Mouse (Mus musculus): Measurements from ENCODE around the gene Olfr620. TPM values are rescaled to one million over a fixed set of nuclear protein-coding genes. Genes with fewer than 3 reads are reported as not detected.

Gene Olfr620
- total and polyA plus RNA-seq, 3 experiments: 0.03 TPM; not detected in 2

- TF ChIP-seq POLR2AphosphoS2 (IDR thresholded peaks at IDR 0.05; ENCODE audit: low read length) (no peak), USF2 (IDR thresholded peaks at IDR 0.05; ENCODE audit: borderline replicate concordance in 1 of 2, insufficient read depth in 1 of 2, low read depth in 1 of 2, low read length in 2 of 2) (no peak), SIN3A (IDR thresholded peaks at IDR 0.05; ENCODE audit: low read length) (no peak), USF1 (IDR thresholded peaks at IDR 0.05; ENCODE audit: low read depth, low read length) (no peak), POLR2A (IDR thresholded peaks at IDR 0.05; ENCODE audit: control insufficient read depth in 1 of 2, insufficient read depth in 1 of 2, low read depth in 1 of 2, low read length in 2 of 2, poor library complexity in 1 of 2) (no peak), RAD21 (IDR thresholded peaks at IDR 0.05; ENCODE audit: low read depth, low read length) (no peak), MYC (IDR thresholded peaks at IDR 0.05; ENCODE audit: low read depth, low read length) (no peak), UBTF (IDR thresholded peaks at IDR 0.05; ENCODE audit: borderline replicate concordance, insufficient read depth, low read depth, low read length) (no peak), ZKSCAN1 (IDR thresholded peaks at IDR 0.05; ENCODE audit: low read depth, low read length) (no peak), MAZ (IDR thresholded peaks at IDR 0.05; ENCODE audit: low read depth, low read length) (no peak)
- H3K4me3 ChIP-seq (ENCODE audit: control insufficient read depth in 1 of 2, insufficient read depth in 1 of 2, low read depth in 2 of 2, low read length in 2 of 2): no peak within 1 kb of the TSS
- H3K36me3 ChIP-seq (ENCODE audit: control insufficient read depth in 1 of 2, insufficient read depth in 2 of 2, low read length in 2 of 2): no peaks in the 10 kb centered on the region
- no peak within 1 kb of the TSS for H3K27ac ChIP-seq (ENCODE audit: control insufficient read depth, low read depth, low read length)
- DNase-seq (ENCODE audit: low read depth, low spot score): no peak
- no peaks in the 10 kb centered on the region for H3K79me2 ChIP-seq (ENCODE audit: control insufficient read depth, insufficient read depth, low read length, poor library complexity)
- no peaks in the 10 kb centered on the region for H3K27me3 ChIP-seq (ENCODE audit: control insufficient read depth in 1 of 2, insufficient read depth in 2 of 2, low read length in 2 of 2)
- H3K9me3 ChIP-seq (replicated peaks; ENCODE audit: insufficient read depth, low read length): no peaks in the 10 kb centered on the region
- no peaks in the 10 kb centered on the region for H3K4me1 ChIP-seq (ENCODE audit: control insufficient read depth in 1 of 2, insufficient read depth in 2 of 2, low read length in 2 of 2)
- H3K9ac ChIP-seq (ENCODE audit: control insufficient read depth, low read depth, low read length, poor library complexity, severe bottlenecking): no peak within 1 kb of the TSS
Observed at GRCm38 (mm10) chr7:103589803-103590202, 22.5 kb downstream of the Olfr620 start, which contains the start of gene Olfr618. Gene Olfr618, plus strand, starts transcription at chr7:103590103.

- H3K79me2 ChIP-seq (ENCODE audit: control insufficient read depth, insufficient read depth, low read length, poor library complexity): no peaks in the 10 kb centered on the region
Observed at GRCm38 (mm10) chr7:103572761-103573160, 39.6 kb downstream of the Olfr620 start, which contains the start of gene Olfr617. Gene Olfr617, plus strand, starts transcription at chr7:103573061.

GRCm38 (mm10) chr7:103569043-103569442, 43.3 kb downstream of the Olfr620 start, which contains the start of gene Olfr616:
Gene Olfr616, minus strand, starts transcription at chr7:103569143.
- TF ChIP-seq SMC3 (IDR thresholded peaks at IDR 0.05; ENCODE audit: low read depth, low read length): no peak
- TF ChIP-seq TCF12 (IDR thresholded peaks at IDR 0.05; ENCODE audit: low read depth, low read length): no peak
- TF ChIP-seq USF2 (IDR thresholded peaks at IDR 0.05; ENCODE audit: borderline replicate concordance in 1 of 2, insufficient read depth in 1 of 2, low read depth in 1 of 2, low read length in 2 of 2): no peak
- TF ChIP-seq MAFK (IDR thresholded peaks at IDR 0.05; ENCODE audit: borderline replicate concordance, low read depth, low read length): no peak
- Histone ChIP-seq H3K79me2 (ENCODE audit: control insufficient read depth, insufficient read depth, low read length, poor library complexity) (no peaks in the 10 kb centered on the region), H3K4me3 (ENCODE audit: control insufficient read depth in 1 of 2, insufficient read depth in 1 of 2, low read depth in 2 of 2, low read length in 2 of 2) (no peak within 1 kb of the TSS), H3K27me3 (ENCODE audit: control insufficient read depth in 1 of 2, insufficient read depth in 2 of 2, low read length in 2 of 2) (no peaks in the 10 kb centered on the region; a peak in 1 of 4 replicates), H3K9me3 (replicated peaks; ENCODE audit: insufficient read depth, low read length) (no peaks in the 10 kb centered on the region), H3K4me1 (ENCODE audit: control insufficient read depth in 1 of 2, insufficient read depth in 2 of 2, low read length in 2 of 2) (no peaks in the 10 kb centered on the region), H3K9ac (ENCODE audit: control insufficient read depth, low read depth, low read length, poor library complexity, severe bottlenecking) (no peak within 1 kb of the TSS), H3K27ac (ENCODE audit: control insufficient read depth, low read depth, low read length) (no peak within 1 kb of the TSS), H3K36me3 (ENCODE audit: control insufficient read depth in 1 of 2, insufficient read depth in 2 of 2, low read length in 2 of 2) (no peaks in the 10 kb centered on the region)
- DNase-seq (ENCODE audit: low read depth, low spot score): no peak

More at GRCm38 (mm10) chr7:103572761-103573160, 39.6 kb downstream of the Olfr620 start, which contains the start of gene Olfr617:
- TF ChIP-seq USF2 (IDR thresholded peaks at IDR 0.05; ENCODE audit: borderline replicate concordance in 1 of 2, insufficient read depth in 1 of 2, low read depth in 1 of 2, low read length in 2 of 2): no peak
- no peaks in the 10 kb centered on the region for H3K36me3 ChIP-seq (ENCODE audit: control insufficient read depth in 1 of 2, insufficient read depth in 2 of 2, low read length in 2 of 2)
- no peaks in the 10 kb centered on the region for H3K4me1 ChIP-seq (ENCODE audit: control insufficient read depth in 1 of 2, insufficient read depth in 2 of 2, low read length in 2 of 2)
- H3K27ac ChIP-seq (ENCODE audit: control insufficient read depth, low read depth, low read length): no peak within 1 kb of the TSS
- DNase-seq (ENCODE audit: low read depth, low spot score): no peak
- H3K27me3 ChIP-seq (ENCODE audit: control insufficient read depth in 1 of 2, insufficient read depth in 2 of 2, low read length in 2 of 2): no peaks in the 10 kb centered on the region; a peak in 1 of 4 replicates
- no peak within 1 kb of the TSS for H3K4me3 ChIP-seq (ENCODE audit: control insufficient read depth in 1 of 2, insufficient read depth in 1 of 2, low read depth in 2 of 2, low read length in 2 of 2)
- H3K9me3 ChIP-seq (replicated peaks; ENCODE audit: insufficient read depth, low read length): no peaks in the 10 kb centered on the region
- no peak within 1 kb of the TSS for H3K9ac ChIP-seq (ENCODE audit: control insufficient read depth, low read depth, low read length, poor library complexity, severe bottlenecking)
